Mouse (Mus musculus): ENCODE results near the gene Rbfox3. TPM values are rescaled to one million over a fixed set of nuclear protein-coding genes. Genes with fewer than 3 reads are reported as not detected.
A peak's percentile ranks its signal among the peaks of the same experiment; 100 is the strongest.

Gene Rbfox3
- polyA plus RNA-seq, 1 experiment from 2014 or later = 0.82 TPM

GRCm38 (mm10) chr11:118491230-118491629 is 420.2 kb downstream of the Rbfox3 start:
- no peaks in the 10 kb centered on the region for H3K9me3 ChIP-seq (replicated peaks; ENCODE audit: low read length)
- 0 out of 2 replicates have a peak, but pooled peaks cover 4% of the 10 kb centered on the region for H3K36me3 ChIP-seq (ENCODE audit: insufficient read depth, low read length)
- no peak overlapping the region for H3K9ac ChIP-seq (ENCODE audit: low read depth, low read length)
- H3K27me3 ChIP-seq (ENCODE audit: insufficient read depth, low read length) = no peaks in the 10 kb centered on the region
- no peak for ATAC-seq (replicated peaks; ENCODE audit: low FRiP score, low read depth)
- TF ChIP-seq CTCF (IDR thresholded peaks at IDR 0.05; ENCODE audit: low read depth) = no peak
- peaks cover 16% of the 10 kb centered on the region for H3K4me1 ChIP-seq (replicated peaks; ENCODE audit: insufficient read depth, low read length)
- no peak for DNase-seq (ENCODE audit: low spot score)
- WGBS = 89% methylated on average over 7 of the region's 7 CpGs
- H3K27ac ChIP-seq = no peak overlapping the region
- no peak overlapping the region for H3K4me3 ChIP-seq (replicated peaks; ENCODE audit: low read depth, low read length)
- no peak overlapping the region for H3K4me2 ChIP-seq (ENCODE audit: low read length)

GRCm38 (mm10) chr11:118490566-118491218 is 420.7 kb downstream of the Rbfox3 start:
- Histone ChIP-seq H3K4me2 (ENCODE audit: low read length) (no peak overlapping the region), H3K27me3 (ENCODE audit: insufficient read depth, low read length) (no peaks in the 10 kb centered on the region), H3K4me1 (replicated peaks; ENCODE audit: insufficient read depth, low read length) (peaks cover 15% of the 10 kb centered on the region), H3K9ac (ENCODE audit: low read depth, low read length) (no peak overlapping the region), H3K9me3 (replicated peaks; ENCODE audit: low read length) (no peaks in the 10 kb centered on the region), H3K36me3 (ENCODE audit: insufficient read depth, low read length) (0 out of 2 replicates have a peak, but pooled peaks cover 4% of the 10 kb centered on the region), H3K27ac (no peak overlapping the region), H3K4me3 (replicated peaks; ENCODE audit: low read depth, low read length) (no peak overlapping the region)
- 23% methylated on average over 22 of the region's 22 CpGs for WGBS
- peak; percentile 81 for TF ChIP-seq CTCF (IDR thresholded peaks at IDR 0.05; ENCODE audit: low read depth)
- DNase-seq (ENCODE audit: low spot score) (peak; percentile 75), ATAC-seq (replicated peaks; ENCODE audit: low FRiP score, low read depth) (peak; percentile 45; the same call in 1 of the 2 replicates)

- TF ChIP-seq CTCF (IDR thresholded peaks at IDR 0.05; ENCODE audit: low read depth) = no peak
- Histone ChIP-seq H3K4me2 (ENCODE audit: low read length) (0 out of 2 replicates have a peak overlapping the region, but pooled peaks have one; percentile 14), H3K9ac (ENCODE audit: low read depth, low read length) (no peak overlapping the region), H3K27ac (0 out of 2 replicates have a peak overlapping the region, but pooled peaks have one; percentile 19), H3K4me1 (replicated peaks; ENCODE audit: insufficient read depth, low read length) (peaks cover 7% of the 10 kb centered on the region), H3K4me3 (replicated peaks; ENCODE audit: low read depth, low read length) (no peak overlapping the region), H3K9me3 (replicated peaks; ENCODE audit: low read length) (no peaks in the 10 kb centered on the region), H3K27me3 (ENCODE audit: insufficient read depth, low read length) (no peaks in the 10 kb centered on the region), H3K36me3 (ENCODE audit: insufficient read depth, low read length) (0 out of 2 replicates have a peak, but pooled peaks cover 10% of the 10 kb centered on the region)
- DNase-seq (ENCODE audit: low spot score) (no peak), ATAC-seq (replicated peaks; ENCODE audit: low FRiP score, low read depth) (no peak)
- 29% methylated on average over 12 of the region's 12 CpGs for WGBS
These were observed 422.5 kb downstream of the Rbfox3 start for GRCm38 (mm10) chr11:118488907-118489270.

- Histone ChIP-seq H3K36me3 (ENCODE audit: insufficient read depth, low read length) (0 out of 2 replicates have a peak, but pooled peaks cover 10% of the 10 kb centered on the region), H3K4me2 (ENCODE audit: low read length) (0 out of 2 replicates have a peak overlapping the region, but pooled peaks have one; percentile 14), H3K4me3 (replicated peaks; ENCODE audit: low read depth, low read length) (no peak overlapping the region), H3K9me3 (replicated peaks; ENCODE audit: low read length) (no peaks in the 10 kb centered on the region), H3K4me1 (replicated peaks; ENCODE audit: insufficient read depth, low read length) (peaks cover 7% of the 10 kb centered on the region), H3K27me3 (ENCODE audit: insufficient read depth, low read length) (no peaks in the 10 kb centered on the region), H3K9ac (ENCODE audit: low read depth, low read length) (no peak overlapping the region), H3K27ac (0 out of 2 replicates have a peak overlapping the region, but pooled peaks have one; percentile 19)
- peak; percentile 54 for TF ChIP-seq CTCF (IDR thresholded peaks at IDR 0.05; ENCODE audit: low read depth)
- ATAC-seq (replicated peaks; ENCODE audit: low FRiP score, low read depth) (no peak; the same call in 1 of the 2 replicates), DNase-seq (ENCODE audit: low spot score) (peak; percentile 37)
- 62% methylated on average over 8 of the region's 8 CpGs for WGBS
These were observed 423.0 kb downstream of the Rbfox3 start for GRCm38 (mm10) chr11:118488191-118488906.

GRCm38 (mm10) chr11:118486881-118487772 is 424.3 kb downstream of the Rbfox3 start:
- no peaks in the 10 kb centered on the region for H3K9me3 ChIP-seq (replicated peaks; ENCODE audit: low read length)
- WGBS = 82% methylated on average over 29 of the region's 29 CpGs

More at GRCm38 (mm10) chr11:118486881-118487772, 424.3 kb downstream of the Rbfox3 start:
- DNase-seq (ENCODE audit: low spot score) (no peak), ATAC-seq (replicated peaks; ENCODE audit: low FRiP score, low read depth) (no peak)
- Histone ChIP-seq H3K27me3 (ENCODE audit: insufficient read depth, low read length) (no peaks in the 10 kb centered on the region), H3K36me3 (ENCODE audit: insufficient read depth, low read length) (0 out of 2 replicates have a peak, but pooled peaks cover 10% of the 10 kb centered on the region), H3K4me1 (replicated peaks; ENCODE audit: insufficient read depth, low read length) (peaks cover 7% of the 10 kb centered on the region), H3K4me2 (ENCODE audit: low read length) (no peak overlapping the region), H3K27ac (no peak overlapping the region), H3K9ac (ENCODE audit: low read depth, low read length) (no peak overlapping the region), H3K4me3 (replicated peaks; ENCODE audit: low read depth, low read length) (no peak overlapping the region)
- TF ChIP-seq CTCF (IDR thresholded peaks at IDR 0.05; ENCODE audit: low read depth) = no peak

Measured in kidney, postnatal 0 days (tissue).